Mouse (Mus musculus) urinary bladder, postnatal 36 days (tissue): ENCODE measurements around the gene Rptor.

Experiments
- DNase-seq, 2 experiments: peaks; one replicate each; pipeline ENCODE4 v3.0.0; 2022; ENCODE audit warnings: low spot score in 2 of 2, mixed read lengths in 1 of 2

The Rptor gene

DNA sequence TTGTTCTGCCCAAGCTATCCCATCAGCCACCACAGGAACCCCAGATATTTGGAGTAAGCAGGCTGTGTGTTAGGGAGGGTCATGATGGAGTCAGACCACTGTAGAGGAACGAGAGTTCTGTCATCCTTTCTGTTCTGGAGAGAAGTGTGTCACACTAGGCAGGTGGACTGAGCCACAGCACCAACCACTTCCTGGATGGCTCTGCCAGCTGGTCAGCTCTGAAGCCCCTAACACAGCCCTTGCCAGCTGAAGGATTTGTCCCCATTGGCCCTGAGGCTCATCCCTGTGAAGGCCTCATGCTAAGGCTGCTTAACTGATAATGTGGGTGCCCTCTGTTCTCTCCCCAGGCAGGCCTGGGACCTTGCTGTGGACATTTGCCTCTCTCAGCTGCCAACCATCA is 208.9 kb downstream of the Rptor start:
- no peak for DNase-seq

DNA sequence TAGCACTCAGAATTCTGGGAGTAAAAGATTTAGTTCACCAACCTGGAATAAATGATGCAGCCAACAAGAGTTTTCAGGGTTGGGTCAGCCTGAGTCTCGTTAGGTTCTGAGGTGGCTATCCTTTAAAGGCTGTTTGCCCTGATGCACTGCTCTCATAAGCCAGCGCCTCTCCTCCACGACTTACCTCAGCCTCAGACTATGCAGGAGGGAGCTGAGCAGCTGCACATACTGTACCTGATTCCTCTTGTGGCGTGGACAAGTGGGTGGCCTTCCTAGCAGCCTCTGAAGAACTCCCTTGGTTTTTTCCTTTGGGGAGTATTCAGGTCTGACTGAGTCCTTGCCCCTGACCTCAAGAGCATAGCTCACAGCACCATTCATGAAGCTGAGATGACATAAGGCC is 209.4 kb downstream of the Rptor start:
- DNase-seq = no peak

DNA sequence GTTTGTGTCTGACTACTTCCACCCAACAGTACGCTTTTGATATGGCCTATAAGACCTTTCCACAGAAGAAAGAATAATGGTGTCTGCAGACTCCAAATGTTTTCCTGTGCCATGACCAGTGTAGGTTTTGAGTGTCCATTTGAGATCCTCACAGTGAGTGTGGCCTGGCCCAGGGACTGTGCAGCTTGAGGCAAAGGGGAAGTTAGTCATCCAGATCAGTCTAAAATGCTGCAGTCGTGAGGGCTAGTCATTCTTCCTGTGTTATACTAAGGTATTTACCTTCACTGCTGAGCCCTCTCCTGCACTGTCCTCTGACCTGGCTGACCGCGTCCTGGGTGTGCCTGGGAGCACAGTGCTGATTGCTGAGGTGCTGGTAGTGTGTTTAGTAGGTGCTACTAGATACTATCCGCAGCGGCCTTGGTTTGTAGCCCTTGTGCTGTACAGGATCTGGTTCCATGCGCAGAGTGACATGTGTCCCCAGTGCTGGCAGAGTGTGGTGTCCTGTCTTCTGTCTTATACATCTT is 211.4 kb downstream of the Rptor start:
- DNase-seq = no peak

DNA sequence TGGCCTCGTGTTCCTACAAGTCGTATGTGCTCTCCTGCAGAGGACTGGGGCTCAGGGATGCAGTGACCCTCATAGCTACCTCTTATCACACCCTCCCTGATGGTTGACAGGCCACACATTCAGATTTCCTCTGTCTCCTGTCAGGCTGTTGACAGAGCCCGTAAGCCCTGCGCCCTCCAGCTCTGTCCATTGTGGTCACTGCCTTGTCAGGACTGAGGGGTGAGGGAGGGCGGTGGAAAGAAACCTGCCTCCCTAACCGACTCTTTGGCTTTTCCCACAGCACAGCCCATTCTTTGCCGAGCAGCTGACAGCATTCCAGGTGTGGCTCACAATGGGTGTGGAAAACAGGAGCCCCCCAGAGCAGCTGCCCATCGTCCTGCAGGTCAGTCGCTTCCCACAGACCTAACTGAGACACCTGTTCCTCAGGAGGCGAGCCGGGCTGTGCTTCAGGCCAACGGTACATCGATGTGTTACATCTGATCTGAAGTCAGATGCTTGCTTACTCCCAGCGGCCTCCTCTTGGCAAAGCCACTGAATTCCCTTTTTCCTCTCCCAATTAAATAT is 214.2 kb downstream of the Rptor start:
- no peak for DNase-seq

DNA sequence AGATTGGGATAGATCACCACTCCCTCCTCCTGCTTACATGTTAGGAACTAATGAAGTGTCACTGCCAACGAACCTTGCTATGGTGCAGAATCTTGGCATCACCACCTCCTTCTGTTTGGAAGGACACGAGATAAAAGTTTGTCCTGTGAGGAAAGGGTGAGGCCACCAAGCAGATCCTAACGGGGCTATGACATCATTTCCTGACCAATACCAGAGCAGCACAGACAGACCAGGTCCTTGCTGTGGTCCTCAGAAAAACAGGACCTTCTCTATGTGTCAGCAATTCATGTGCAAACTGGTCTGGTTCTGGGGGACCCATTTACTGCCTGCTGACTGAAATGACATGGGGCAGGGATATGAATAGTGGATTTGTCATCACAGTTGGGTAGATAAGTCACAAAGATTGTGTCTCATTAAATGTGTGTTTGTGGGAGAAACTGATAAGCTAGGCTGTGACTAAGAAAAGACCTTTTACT is 214.7 kb downstream of the Rptor start:
- DNase-seq = no peak

DNA sequence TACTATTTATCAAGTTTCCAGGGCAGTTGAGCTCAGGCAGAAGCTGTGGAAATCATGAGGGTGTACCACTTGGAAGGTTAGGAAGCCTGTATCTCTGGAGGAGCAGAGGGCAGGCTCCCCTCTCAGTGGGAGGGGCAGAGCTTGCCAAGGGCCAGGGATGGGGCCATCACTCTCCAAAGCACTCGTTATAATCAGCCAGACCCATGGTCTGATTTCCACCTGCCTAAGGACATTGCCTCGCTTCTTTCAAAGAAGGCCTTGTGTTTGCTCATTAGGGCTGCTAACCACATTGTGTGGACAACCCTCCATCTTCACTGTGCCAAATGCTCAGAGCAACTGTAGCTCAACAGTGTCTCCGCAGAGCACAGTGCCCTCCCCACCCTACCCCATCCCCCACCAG is 215.2 kb downstream of the Rptor start:
- DNase-seq = no peak

DNA sequence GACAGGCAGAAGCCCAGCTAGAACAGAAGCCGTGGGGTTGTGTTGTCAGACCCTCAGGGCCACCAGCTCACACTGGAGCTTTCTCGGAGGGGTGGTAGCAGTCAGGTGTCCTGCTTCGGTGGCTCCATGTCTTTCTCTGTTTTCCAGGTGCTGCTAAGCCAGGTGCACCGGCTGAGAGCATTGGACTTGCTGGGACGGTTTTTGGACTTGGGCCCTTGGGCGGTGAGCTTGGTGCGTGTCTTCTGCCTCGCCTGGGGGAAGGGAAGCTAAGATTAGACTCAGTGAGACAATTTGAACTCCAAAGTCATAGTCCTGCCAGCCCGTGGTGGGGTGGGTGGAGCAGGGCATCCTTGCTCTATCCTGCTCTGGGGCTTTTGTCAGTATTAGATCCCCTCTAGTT is 218.8 kb downstream of the Rptor start:
- DNase-seq = no peak

DNA sequence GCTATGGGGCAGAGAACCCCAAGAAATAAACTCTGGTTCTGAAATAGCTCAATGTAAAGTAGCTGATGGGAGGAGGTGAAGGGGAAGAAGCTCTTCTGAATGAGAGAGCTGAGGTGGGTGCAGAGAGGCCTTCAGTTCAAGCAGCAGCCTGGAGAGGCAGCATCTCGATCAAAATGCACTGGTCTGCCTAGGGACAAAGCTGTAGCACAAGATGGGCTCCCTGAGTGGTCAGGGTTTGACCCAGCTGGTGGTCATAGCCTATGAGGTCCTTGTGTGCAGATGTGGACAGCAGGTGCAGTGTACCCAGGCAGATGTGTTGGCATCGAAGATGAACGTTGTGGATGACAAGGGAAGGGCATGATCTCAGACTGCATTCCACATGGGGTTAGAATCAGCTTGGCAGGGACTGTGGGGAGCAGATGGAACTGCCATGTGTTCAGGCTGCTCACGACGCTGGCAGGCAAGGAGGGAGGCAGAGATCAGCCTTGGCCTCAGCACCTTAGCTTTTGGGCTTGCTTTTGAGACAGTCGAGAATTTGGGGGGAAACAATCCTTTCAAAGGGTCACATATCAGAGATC is 221.5 kb downstream of the Rptor start:
- no peak for DNase-seq

DNA sequence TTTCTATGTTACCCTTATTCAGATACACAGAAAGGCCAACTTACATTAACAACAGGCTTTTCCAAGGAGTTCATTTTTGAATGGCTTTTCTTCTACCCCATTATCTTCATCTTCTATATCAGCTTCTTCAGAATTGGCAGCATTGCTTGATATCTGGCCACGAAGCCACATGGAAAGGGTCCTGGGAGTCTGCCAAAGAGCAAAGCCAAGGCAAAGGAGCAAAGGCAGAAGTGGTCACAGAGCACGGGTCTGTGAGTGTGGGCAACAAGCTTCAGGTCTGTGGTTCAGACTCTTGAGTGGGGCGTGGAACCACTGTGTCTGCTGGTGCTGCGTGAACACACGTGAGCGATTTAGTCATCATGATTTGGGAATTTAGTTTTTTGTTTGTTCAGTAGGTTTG is 223.1 kb downstream of the Rptor start:
- DNase-seq = no peak

DNA sequence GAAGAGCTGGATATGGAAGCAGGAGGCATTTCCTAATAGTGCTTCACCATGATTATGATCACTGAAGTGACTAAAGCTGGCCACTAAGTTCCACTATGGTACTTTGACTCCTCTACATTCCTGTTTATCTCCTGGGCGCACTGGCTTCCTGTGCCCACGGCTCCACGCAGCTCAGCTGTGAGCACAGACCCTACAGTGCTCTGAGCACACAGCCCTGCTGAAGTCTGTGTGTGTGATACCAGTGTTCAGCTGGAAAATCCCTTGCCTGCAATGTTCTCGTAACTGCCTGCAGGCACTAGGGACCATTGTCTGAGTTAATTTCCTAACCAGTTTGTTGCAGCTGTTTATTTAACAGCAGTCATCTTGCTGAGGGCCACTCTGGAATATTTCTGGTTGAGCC is 223.5 kb downstream of the Rptor start:
- DNase-seq = no peak

DNA sequence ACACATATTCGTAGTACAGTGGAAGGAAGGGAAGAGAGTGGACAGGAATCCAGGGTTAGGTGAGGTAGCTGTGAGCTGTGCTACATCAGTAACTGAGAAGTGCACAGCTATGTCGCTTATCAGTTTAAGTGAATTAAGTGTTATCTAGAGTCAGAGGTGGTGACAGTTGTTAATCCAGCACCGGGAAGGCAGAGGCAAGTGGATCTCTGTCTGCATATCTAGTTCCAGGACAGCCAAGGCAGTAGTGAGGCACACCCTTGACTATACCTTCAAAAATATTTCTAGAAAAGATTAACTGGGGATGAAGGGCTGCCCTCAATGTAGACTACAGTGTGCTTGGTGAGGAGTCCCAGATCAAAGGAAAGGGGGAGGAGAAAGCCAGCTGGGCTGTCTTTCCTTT is 226.4 kb downstream of the Rptor start:
- DNase-seq = no peak

DNA sequence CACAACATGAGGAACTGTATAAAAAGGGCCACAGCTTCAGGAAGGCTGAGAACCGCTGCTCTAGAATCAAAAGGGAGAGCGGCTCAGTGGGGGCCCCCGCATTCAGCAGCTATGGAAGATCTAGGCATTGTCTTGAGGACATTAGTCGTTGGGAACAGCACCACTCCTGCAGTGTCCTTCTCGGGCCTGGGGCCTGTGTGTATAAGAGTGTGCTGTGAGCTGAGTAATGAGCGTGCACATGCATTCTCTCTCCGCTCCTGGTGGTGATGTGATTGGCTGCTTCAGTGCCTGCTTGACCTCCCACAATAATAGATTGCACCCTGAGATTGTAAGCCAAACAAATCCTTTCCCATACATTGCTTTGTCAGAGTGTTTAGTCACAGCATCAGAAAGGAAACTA is 229.0 kb downstream of the Rptor start:
- DNase-seq = no peak

DNA sequence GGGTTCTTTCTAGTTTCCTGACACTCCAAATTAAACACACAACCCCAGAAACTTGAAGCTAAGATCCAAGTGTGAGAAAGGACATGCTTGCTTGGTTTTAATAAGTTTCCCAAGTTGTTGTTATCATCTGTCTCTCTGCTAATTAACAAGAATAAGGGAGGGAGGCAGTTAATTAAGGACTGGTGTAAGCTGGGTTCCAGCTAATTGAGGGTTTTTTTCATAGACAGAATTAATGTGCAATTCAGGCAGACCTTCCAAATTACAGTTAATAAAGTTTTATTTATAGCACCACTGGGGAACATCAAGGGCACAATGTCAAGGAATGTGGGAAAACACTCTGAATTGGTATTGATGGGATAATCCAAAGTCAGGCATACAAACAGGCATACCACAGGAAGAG is 230.6 kb downstream of the Rptor start:
- no peak for DNase-seq

DNA sequence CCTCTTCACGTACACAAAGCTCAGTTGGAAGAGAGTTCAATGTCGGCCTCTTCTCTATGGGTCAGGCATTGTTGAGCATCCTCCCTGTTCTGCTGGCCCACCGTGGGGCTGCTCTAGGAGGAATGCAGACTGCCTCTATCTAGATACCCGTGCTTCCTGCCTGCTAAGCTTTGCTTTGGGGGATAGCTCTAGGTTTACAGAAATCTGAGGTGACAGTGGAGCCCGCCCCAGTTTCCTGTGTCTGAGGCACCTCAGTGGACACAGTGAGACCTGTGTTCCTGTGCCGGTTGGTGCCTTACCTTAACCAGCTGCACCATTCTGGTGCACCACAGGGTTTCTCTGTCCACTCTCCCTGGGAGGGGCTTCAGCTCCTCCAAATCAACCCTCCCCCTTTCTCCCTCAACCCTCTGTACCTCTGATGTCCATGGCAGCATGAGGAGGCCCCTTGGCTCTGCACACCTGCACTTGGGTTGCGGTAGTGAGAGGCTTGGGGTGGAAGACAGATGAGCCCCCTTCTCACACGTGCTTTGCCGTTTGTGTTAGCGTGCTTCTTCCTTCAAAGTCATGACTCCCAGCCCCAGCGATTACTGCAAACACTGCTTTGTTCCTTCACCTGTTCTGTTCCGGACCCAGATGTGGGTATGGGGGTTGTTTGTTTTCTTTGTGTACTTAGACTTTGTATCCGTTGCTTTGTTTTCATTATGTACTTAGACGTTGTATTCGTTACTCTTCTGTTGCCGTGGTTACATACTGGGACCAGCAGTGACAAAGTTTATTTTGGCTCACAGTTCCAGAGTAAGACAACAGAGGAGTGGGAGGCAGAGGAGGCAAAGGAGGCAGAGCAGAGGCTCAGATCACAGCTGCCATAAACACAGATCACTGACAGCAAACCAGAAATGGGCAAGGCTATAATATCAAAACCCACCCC is 231.4 kb downstream of the Rptor start:
- DNase-seq = no peak

DNA sequence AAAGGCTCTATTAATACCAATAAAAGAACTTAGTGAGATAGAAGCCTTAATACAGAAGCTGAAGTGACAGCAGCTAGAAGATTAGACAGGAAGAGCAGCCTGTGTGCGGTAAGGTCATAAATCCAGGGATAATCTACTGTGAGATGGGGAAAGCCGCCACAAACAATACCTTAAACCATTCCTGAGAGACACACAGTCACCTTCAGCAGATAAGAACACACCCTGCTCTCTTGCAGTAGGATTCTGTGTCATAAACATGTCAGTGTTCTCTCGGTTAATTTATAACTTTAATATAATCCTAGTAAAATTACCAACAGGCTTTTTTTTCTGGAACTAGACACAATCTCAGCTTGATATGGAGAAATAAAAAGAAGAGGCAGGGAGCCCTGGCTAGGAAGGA is 233.6 kb downstream of the Rptor start:
- no peak for DNase-seq

DNA sequence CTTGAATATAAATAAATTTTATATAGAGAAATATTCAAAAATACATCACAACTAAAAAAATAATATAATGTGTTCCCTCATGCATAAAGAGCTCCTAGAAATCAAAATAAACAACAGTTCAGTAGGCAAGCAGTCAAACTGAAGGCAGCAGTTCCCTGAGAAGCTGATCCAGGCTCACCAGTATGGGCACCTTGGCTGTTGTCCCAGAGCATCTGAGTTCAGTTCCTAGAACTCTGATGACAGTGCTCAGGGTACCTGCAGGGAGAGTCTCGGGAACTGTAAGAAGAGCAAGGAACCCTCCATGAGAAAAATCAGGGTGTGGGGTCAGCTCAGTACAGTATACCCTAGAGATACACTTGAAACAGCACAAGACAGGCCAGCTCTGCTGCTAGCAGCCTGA is 235.1 kb downstream of the Rptor start:
- DNase-seq = no peak

DNA sequence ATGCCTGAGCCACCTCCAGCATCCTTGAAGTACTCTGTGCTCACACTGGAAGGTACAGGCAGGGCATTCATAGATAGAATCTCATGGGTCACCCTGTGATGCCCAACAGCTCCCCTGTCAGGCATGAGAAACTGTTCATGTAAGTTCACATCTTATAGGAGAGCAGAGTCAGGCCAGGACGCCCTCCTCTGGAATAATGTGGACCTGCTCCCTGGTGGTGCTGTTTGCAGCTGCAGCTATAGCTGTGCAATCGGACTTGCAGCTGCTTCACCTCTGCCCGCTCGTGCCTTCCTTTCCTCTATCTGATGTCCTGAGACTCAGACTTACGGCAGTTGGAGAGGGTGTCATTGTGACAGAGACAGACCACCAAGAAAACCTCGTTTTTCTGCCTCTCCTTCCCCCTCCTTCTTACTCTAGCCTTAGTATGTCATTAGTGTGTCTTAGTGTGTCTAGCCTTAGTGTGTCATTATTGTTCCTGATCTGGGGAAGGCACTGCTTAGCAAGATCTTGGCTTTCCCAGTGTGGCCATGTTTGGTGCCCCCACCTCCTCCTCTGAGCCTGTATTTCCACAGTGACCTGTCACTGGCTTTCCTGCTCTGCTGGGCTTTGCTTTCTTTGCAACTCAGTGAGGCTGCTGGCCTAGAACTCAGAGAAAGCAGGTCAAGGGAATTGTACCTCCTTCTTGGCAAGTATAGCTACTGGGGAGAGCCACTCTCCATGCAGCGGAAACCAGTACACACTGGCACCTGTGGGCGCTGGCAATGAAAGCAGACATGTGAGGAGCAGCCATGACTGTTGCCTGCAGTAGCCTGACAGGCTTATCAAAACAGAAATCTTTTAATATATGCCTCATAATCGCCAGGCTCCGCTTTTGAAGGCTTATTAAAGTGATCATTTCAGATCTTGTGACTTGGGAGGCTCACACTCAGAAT is 237.0 kb downstream of the Rptor start:
- DNase-seq = no peak

DNA sequence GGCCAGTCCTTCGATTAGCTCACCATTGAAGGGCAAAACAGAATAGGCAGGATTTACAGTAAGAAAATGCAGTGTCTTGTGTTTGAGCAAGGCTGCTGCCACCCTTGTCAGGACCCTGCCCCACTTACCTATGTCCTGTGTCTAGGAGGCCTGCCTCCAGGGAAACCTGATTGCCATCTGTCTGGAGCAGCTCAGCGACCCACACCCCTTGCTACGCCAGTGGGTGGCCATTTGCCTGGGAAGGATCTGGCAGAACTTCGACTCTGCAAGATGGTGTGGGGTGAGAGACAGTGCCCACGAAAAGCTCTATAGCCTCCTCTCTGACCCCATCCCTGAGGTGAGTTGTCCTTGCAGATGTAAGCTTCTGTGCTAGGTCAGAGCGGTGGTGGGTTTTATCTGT is 243.9 kb downstream of the Rptor start:
- DNase-seq = no peak

DNA sequence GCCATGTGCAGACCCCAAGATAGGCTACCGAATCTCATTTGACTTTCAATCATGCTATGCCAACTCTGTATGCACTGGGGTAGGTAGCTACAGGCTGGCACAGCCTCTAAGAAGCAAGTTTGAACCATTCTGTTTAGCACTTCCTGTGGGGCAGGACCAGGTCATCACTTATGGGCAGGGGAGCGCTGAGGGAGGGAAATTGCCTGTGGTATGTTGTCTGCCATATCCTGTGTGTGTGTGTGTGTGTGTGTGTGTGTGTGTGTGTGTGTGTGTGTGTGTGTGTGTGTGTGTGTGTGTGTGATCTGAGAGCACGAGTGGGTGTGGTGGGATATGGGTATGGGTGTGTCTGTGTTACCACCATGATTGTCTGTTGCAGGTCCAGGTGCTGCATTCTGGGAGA is 244.4 kb downstream of the Rptor start:
- DNase-seq = no peak

DNA sequence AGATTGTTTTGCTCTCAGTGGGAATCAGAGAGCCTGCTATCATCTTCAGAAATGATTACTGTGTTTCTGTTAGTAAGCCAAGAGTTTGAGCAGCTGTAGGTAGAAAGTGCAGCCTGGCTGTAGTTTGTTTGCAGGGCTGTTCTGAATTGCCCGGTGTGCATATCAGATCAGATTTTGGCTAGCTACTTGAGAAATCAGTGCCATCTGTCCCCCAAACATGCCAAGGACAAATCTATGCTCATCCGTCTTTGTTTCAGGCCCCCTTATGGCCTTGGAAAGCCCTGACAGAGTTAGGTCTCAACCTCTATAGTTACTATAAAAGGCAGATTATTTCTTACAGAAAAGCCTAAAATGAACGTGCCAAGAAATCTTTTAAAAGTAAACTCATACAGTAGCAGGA is 244.9 kb downstream of the Rptor start:
- no peak for DNase-seq

DNA sequence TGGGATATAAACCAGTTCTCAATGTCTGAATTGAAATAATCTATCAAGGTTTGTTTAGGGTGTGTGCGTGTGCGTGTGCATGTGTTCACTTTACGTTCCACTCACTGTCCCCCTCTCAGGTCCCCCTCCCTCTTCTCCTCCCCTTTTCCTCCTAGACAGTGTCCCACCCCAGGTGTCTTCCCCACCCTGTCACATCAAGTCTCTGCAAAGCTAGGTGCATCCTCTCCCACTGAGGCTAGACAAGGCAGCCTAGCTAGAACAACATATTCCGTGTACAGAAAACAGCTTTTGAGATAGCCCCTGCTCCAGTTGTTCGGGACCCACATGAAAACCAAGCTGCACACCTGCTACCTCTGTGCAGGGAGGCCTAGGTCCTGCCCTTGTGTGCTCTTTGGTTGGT is 245.5 kb downstream of the Rptor start:
- no peak for DNase-seq

DNA sequence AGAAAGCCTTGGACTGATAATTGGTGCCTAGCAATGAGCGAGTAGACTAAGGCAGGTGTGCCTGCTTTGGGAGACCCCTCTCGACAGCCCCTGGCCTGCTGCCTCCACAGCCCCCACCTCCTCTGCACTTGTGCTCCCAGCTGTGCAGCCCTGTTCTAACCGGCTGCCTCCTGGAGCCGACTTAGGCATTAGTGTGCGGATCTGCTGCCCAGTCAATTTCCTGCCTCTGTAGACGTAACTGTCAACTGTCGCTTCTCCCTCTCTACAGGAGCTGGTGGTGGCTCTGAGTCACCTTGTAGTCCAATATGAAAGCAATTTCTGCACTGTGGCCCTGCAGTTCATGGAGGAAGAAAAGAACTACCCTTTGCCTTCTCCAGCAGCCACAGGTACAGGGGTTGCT is 253.3 kb downstream of the Rptor start:
- no peak for DNase-seq
